Mouse (Mus musculus) thymus, postnatal 10 days (tissue): ENCODE measurements around the gene Ror1.
A peak's percentile ranks its signal among the peaks of the same experiment; 100 is the strongest.

Source experiments
- DNase-seq, 2 experiments: peaks; one replicate each; pipeline ENCODE4 v3.0.0; 2021; ENCODE audit warnings: low spot score in 2 of 2

Ror1 gene

GRCm38 (mm10) chr4:100386272-100386988 is 290.8 kb downstream of the Ror1 start:
- no peak for DNase-seq

- DNase-seq = no peak
These were observed 294.8 kb downstream of the Ror1 start for GRCm38 (mm10) chr4:100390436-100390835.

GRCm38 (mm10) chr4:100391021-100391420 is 295.4 kb downstream of the Ror1 start:
- no peak for DNase-seq

GRCm38 (mm10) chr4:100393374-100394061 is 297.9 kb downstream of the Ror1 start:
- DNase-seq = no peak

GRCm38 (mm10) chr4:100395407-100395806 is 299.8 kb downstream of the Ror1 start:
- DNase-seq = no peak

- DNase-seq = no peak
These were observed 302.5 kb downstream of the Ror1 start for GRCm38 (mm10) chr4:100398079-100398478.

GRCm38 (mm10) chr4:100401078-100401477 is 305.5 kb downstream of the Ror1 start:
- DNase-seq = no peak

- no peak for DNase-seq
These were observed 306.2 kb downstream of the Ror1 start for GRCm38 (mm10) chr4:100401581-100402470.

GRCm38 (mm10) chr4:100407261-100407874 is 311.8 kb downstream of the Ror1 start:
- peak in 1 of 2 experiments; percentile 49 for DNase-seq

- DNase-seq = no peak
These were observed 313.9 kb downstream of the Ror1 start for GRCm38 (mm10) chr4:100409521-100409920.

GRCm38 (mm10) chr4:100411841-100412539 is 316.4 kb downstream of the Ror1 start:
- DNase-seq = no peak

GRCm38 (mm10) chr4:100422756-100423155 is 327.2 kb downstream of the Ror1 start:
- DNase-seq = no peak

- no peak for DNase-seq
These were observed 330.5 kb downstream of the Ror1 start for GRCm38 (mm10) chr4:100426101-100426500.

- no peak for DNase-seq
These were observed 333.8 kb downstream of the Ror1 start for GRCm38 (mm10) chr4:100429371-100429900.

GRCm38 (mm10) chr4:100435281-100436168 is 339.9 kb downstream of the Ror1 start:
- no peak for DNase-seq

- no peak for DNase-seq
These were observed 340.6 kb downstream of the Ror1 start for GRCm38 (mm10) chr4:100436169-100436547.

GRCm38 (mm10) chr4:100446897-100447296 is 351.3 kb downstream of the Ror1 start:
- DNase-seq = no peak

GRCm38 (mm10) chr4:100462493-100463120 is 367.0 kb downstream of the Ror1 start:
- DNase-seq = no peak

- DNase-seq = no peak
These were observed 383.2 kb downstream of the Ror1 start, which contains the start of gene Ube2u for GRCm38 (mm10) chr4:100478592-100479321. Ube2u (plus strand) TSS chr4:100478849.
